Mouse (Mus musculus) gastrocnemius, postnatal 25 days (tissue): ENCODE measurements at regions not wholly inside any gene's neighbourhood (a gene's known extent, or its start where the extent isn't known, plus 50 kb on each side); places are given as distances from the start of the nearest gene placed in this dataset.

Experiments used
- DNase-seq: peaks from one replicate; pipeline ENCODE4 v3.0.0; 2022

- no peak for DNase-seq
Observed at GRCm38 (mm10) chr10:97078022-97078473, 401.4 kb upstream of the Dcn start.

- DNase-seq: no peak
Observed at GRCm38 (mm10) chr10:97079575-97079974, 399.8 kb upstream of the Dcn start.

GRCm38 (mm10) chr10:97087286-97087685 is 392.1 kb upstream of the Dcn start:
- no peak for DNase-seq

GRCm38 (mm10) chr10:97090254-97090653 is 389.2 kb upstream of the Dcn start:
- no peak for DNase-seq

GRCm38 (mm10) chr10:97093886-97094285 is 385.5 kb upstream of the Dcn start:
- DNase-seq: no peak

GRCm38 (mm10) chr10:97114501-97114900 is 364.9 kb upstream of the Dcn start:
- DNase-seq: no peak

- DNase-seq: no peak
Observed at GRCm38 (mm10) chr10:97122693-97123092, 356.7 kb upstream of the Dcn start.

GRCm38 (mm10) chr10:97141561-97141960 is 337.8 kb upstream of the Dcn start:
- DNase-seq: no peak

GRCm38 (mm10) chr10:97158561-97159395 is 320.6 kb upstream of the Dcn start:
- no peak for DNase-seq

GRCm38 (mm10) chr10:97159396-97159760 is 320.0 kb upstream of the Dcn start:
- no peak for DNase-seq

GRCm38 (mm10) chr10:97159831-97160575 is 319.4 kb upstream of the Dcn start:
- no peak for DNase-seq

GRCm38 (mm10) chr10:97160892-97161291 is 318.5 kb upstream of the Dcn start:
- no peak for DNase-seq

- no peak for DNase-seq
Observed at GRCm38 (mm10) chr10:97178468-97178867, 300.9 kb upstream of the Dcn start.

GRCm38 (mm10) chr10:97189696-97190095 is 289.7 kb upstream of the Dcn start:
- no peak for DNase-seq

GRCm38 (mm10) chr10:97211238-97211695 is 268.1 kb upstream of the Dcn start:
- no peak for DNase-seq

GRCm38 (mm10) chr10:97211785-97212398 is 267.5 kb upstream of the Dcn start:
- no peak for DNase-seq

- DNase-seq: peak; percentile 45
Observed at GRCm38 (mm10) chr10:97219474-97219873, 259.9 kb upstream of the Dcn start.

- DNase-seq: no peak
Observed at GRCm38 (mm10) chr10:97220431-97220830, 259.0 kb upstream of the Dcn start.

- no peak for DNase-seq
Observed at GRCm38 (mm10) chr10:97235631-97236030, 243.8 kb upstream of the Dcn start.

- no peak for DNase-seq
Observed at GRCm38 (mm10) chr10:97241476-97241875, 237.9 kb upstream of the Dcn start.

GRCm38 (mm10) chr10:97245674-97246073 is 233.7 kb upstream of the Dcn start:
- DNase-seq: no peak

- no peak for DNase-seq
Observed at GRCm38 (mm10) chr10:97248522-97248921, 230.9 kb upstream of the Dcn start.

- no peak for DNase-seq
Observed at GRCm38 (mm10) chr10:97249760-97250159, 229.6 kb upstream of the Dcn start.
